Mouse (Mus musculus) lung, postnatal 0 days (tissue): ENCODE measurements around the gene Dpm3. TPM values are rescaled to one million over a fixed set of nuclear protein-coding genes. Genes with fewer than 3 reads are reported as not detected.

Experiments
- ATAC-seq: fragments of 200-750 bp; cut with Nextera tagmentation; 2 replicates; pipeline ENCODE4 v1.8.0; 2017; ENCODE audit warnings: moderate library complexity
- DNase-seq: peaks from one replicate; pipeline ENCODE4 v3.0.0-alpha.2; 2016; ENCODE audit warnings: low spot score
- H3K27ac ChIP-seq: fragments of 300-500 bp; sonication (generic); 2 replicates; pipeline ENCODE4 v1.5.1; 2014; ENCODE audit warnings: antibody characterized with exemption, mild to moderate bottlenecking, low read length, mixed read lengths
- H3K27me3 ChIP-seq: fragments of 300-500 bp; sonication (generic); replicated peaks from 2 replicates; pipeline ENCODE4 v1.6.1; 2014; ENCODE audit warnings: low read length, mixed read lengths; ENCODE audit not compliant: insufficient read depth
- H3K36me3 ChIP-seq: fragments of 300-500 bp; sonication (generic); 2 replicates; pipeline ENCODE4 v1.6.1; 2014; ENCODE audit warnings: low read length, mixed read lengths; ENCODE audit not compliant: insufficient read depth
- H3K4me1 ChIP-seq: fragments of 300-500 bp; sonication (generic); 2 replicates; pipeline ENCODE4 v1.6.1; 2014; ENCODE audit warnings: antibody characterized with exemption, low read depth, low read length, mixed read lengths; ENCODE audit not compliant: insufficient read depth
- H3K4me2 ChIP-seq: fragments of 300-500 bp; sonication (generic); replicated peaks from 2 replicates; pipeline ENCODE4 v1.6.1; 2014; ENCODE audit warnings: low read depth, mild to moderate bottlenecking, low read length, moderate library complexity, mixed read lengths
- H3K4me3 ChIP-seq: fragments of 300-500 bp; sonication (generic); 2 replicates; pipeline ENCODE4 v1.5.1; 2014; ENCODE audit warnings: low read depth, low read length
- H3K9ac ChIP-seq: fragments of 300-500 bp; sonication (generic); replicated peaks from 2 replicates; pipeline ENCODE4 v1.6.1; 2014; ENCODE audit warnings: low read depth, mild to moderate bottlenecking
- H3K9me3 ChIP-seq: fragments of 300-500 bp; sonication (generic); 2 replicates; pipeline ENCODE4 v1.6.1; 2016; ENCODE audit warnings: low read length, mixed read lengths
- CTCF ChIP-seq: IDR thresholded peaks from 2 replicates; pipeline ENCODE4 v1.5.1; 2016; ENCODE audit warnings: antibody characterized with exemption, mild to moderate bottlenecking
- EP300 ChIP-seq: IDR thresholded peaks from 2 replicates; pipeline ENCODE4 v1.6.1; 2016; ENCODE audit warnings: antibody characterized with exemption, mild to moderate bottlenecking, control low read depth
- WGBS: fragments of 180-500 bp; shearing (Covaris S2); extraction: QIAGEN DNeasy Blood & Tissue Kit; methylation state at CpG from one replicate; pipeline ENCODE4 v1.1.7; 2014; 5-methylcytosine and 5-hydroxymethylcytosine counted together
- polyA plus RNA-seq: library from polyadenylated mRNA; unstranded; fragments of >200 nt; fragmentation: Nextera tagmentation; extraction: Ambion mirVana; gene quantifications from 2 replicates; pipeline ENCODE4 v1.2.1, GENCODE M21; 2015

The Dpm3 gene
- polyA plus RNA-seq, 1 experiment from 2014 or later, result 136 TPM

DNA sequence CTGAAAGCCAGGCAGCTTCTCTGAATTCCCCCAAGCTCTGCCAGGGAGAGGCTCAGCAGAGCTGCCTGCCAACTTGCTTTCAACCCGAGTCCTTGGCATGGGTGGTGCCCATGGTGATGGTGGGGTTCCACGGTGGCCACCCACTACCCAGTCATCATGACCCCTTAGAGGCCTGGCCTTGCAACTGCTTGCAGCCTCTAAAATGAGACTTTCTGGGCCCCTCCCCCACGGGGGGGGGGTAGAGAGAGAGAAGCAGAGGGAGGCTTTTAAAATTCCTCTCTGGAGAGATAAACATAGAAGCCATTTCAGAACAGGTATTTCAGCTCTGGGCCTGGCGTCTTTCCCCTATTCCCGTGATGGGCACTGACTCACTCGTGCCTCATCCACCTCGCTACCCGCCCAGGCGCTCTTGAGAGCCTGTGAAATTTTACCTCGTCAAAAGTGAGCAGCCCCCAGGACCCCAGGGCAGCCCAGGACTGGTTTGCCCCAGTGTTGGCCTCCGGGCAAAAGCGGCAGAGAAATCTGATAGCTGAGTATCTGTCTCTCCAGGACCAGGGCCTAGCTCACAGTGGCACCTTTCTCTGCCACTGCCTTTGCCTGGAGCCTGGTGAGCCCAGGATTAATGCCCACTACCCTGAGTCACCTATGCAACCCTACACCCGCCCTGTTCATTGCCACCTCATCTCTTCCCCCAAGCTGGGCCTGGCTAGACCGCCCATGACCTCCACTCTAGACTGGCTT is 18.3 kb downstream of the Dpm3 start:
- ATAC-seq (no peak), DNase-seq (peak; percentile 81)
- Histone ChIP-seq H3K4me2 (peak overlapping the region; percentile 81), H3K27me3 (no peaks in the 10 kb centered on the region), H3K27ac (peak overlapping the region; percentile 97), H3K4me1 (peaks cover 8% of the 10 kb centered on the region; the same call in 1 of the 2 replicates), H3K36me3 (peaks cover 21% of the 10 kb centered on the region), H3K9me3 (no peaks in the 10 kb centered on the region), H3K9ac (peak overlapping the region; percentile 81), H3K4me3 (peak overlapping the region; percentile 76)
- WGBS, result 15% methylated on average over 14 of the region's 14 CpGs
- no peak for TF ChIP-seq EP300
- no peak for TF ChIP-seq CTCF

DNA sequence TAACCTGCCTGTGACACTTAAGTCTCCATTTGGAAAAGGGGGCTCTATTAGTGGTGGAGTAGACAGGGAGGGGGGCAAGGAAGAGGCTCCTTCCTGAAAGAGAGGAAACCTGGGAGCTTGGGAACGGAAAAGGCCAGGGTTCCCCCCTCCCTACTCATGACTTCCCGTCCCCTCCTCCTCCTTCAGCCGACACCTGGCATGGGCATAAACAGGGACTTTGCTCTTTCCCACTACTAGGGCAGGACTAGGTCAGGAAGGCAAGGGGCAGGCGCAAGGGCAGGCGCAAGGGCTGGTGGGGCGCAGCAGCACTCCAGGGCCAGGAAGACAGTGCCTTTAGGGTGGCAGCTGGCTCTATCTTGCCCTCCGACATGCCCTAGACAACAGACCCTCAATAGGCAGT is 18.9 kb downstream of the Dpm3 start:
- peak overlapping the region; percentile 97 for H3K27ac ChIP-seq
- H3K36me3 ChIP-seq, result peaks cover 17% of the 10 kb centered on the region; the same call in 1 of the 2 replicates
- TF ChIP-seq CTCF, result no peak
- peak; percentile 85 for TF ChIP-seq EP300
- H3K4me1 ChIP-seq, result peaks cover 8% of the 10 kb centered on the region; the same call in 1 of the 2 replicates
- WGBS, result 40% methylated on average over 7 of the region's 7 CpGs
- peak overlapping the region; percentile 81 for H3K4me2 ChIP-seq
- DNase-seq (peak; percentile 81), ATAC-seq (peak; percentile 27)
- H3K27me3 ChIP-seq, result no peaks in the 10 kb centered on the region
- H3K9ac ChIP-seq, result peak overlapping the region; percentile 81
- peak overlapping the region; percentile 76 for H3K4me3 ChIP-seq
- H3K9me3 ChIP-seq, result no peaks in the 10 kb centered on the region

DNA sequence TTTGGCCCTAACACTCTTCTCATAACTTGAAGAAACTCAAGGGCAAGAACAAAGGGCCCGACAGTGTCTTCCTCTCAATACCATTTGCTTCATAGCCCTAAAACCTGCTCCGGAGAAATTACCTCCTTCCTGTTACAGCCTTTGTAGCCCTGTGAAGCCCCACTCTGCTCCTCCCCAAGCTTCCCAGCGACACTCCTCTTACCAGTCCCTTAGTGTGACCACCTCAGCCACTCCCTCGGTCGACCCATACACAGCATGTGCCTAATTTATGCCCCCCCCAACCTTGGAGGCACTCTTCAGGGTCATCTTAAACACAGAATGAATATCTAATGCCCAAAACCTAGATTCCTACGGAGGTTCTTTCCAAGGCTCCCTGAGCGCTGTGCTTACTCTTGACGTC is 19.5 kb downstream of the Dpm3 start:
- peak; percentile 33 for DNase-seq
- WGBS, result 15% methylated on average over 8 of the region's 8 CpGs
- Histone ChIP-seq H3K27me3 (no peaks in the 10 kb centered on the region), H3K9me3 (no peaks in the 10 kb centered on the region), H3K36me3 (0 out of 2 replicates have a peak, but pooled peaks cover 12% of the 10 kb centered on the region), H3K4me3 (peak overlapping the region; percentile 76), H3K9ac (peak overlapping the region; percentile 81), H3K27ac (peak overlapping the region; percentile 97), H3K4me1 (peaks cover 8% of the 10 kb centered on the region; the same call in 1 of the 2 replicates), H3K4me2 (peak overlapping the region; percentile 81)
- no peak for TF ChIP-seq EP300
- TF ChIP-seq CTCF, result no peak
- no peak for ATAC-seq

DNA sequence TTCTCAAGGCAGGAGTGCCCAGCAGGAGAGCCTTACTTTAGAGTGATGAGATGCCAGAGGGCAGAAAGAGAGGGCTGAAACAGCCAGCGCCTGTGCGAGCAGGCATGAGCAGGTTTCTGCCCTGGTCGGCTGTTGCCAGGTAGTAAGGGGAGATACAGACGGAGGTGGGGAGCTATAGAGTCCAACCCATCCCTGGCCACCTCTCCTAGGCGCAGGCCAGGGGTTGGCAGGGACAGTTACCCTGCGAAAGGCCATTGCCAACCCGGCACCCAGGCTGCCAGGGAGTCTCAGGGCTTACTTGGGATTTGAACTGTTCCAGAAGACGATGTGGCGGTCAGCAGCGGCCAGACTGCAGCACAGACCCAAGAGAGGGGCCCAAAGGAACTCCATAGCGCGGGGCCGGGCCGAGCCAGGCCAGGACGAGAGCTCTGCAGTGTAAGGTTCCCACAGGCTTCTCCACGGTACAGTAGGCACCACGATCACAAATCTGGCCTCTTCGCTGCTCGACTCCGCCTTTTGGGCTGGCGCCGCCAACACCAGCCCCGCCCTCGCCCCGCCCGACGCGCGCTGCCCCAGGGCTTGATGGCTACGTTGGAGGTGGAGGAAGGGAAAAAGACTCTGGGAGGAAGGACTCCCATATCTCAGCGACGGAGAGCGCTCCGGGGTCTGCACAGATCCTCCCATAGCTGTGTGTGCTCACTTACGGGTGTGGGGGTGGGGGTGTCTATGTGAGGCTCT is 20.2 kb downstream of the Dpm3 start:
- DNase-seq (peak; percentile 95), ATAC-seq (peak; percentile 80)
- no peaks in the 10 kb centered on the region for H3K9me3 ChIP-seq
- H3K27ac ChIP-seq, result peak overlapping the region; percentile 97
- TF ChIP-seq EP300 (0 out of 2 replicates have a peak, but pooled peaks have one; percentile 14), CTCF (no peak)
- H3K9ac ChIP-seq, result peak overlapping the region; percentile 81
- no peaks in the 10 kb centered on the region for H3K27me3 ChIP-seq
- 0 out of 2 replicates have a peak, but pooled peaks cover 12% of the 10 kb centered on the region for H3K36me3 ChIP-seq
- 1% methylated on average over 35 of the region's 35 CpGs for WGBS
- H3K4me2 ChIP-seq, result peak overlapping the region; percentile 81
- peak overlapping the region; percentile 76 for H3K4me3 ChIP-seq
- H3K4me1 ChIP-seq, result peaks cover 8% of the 10 kb centered on the region; the same call in 1 of the 2 replicates

DNA sequence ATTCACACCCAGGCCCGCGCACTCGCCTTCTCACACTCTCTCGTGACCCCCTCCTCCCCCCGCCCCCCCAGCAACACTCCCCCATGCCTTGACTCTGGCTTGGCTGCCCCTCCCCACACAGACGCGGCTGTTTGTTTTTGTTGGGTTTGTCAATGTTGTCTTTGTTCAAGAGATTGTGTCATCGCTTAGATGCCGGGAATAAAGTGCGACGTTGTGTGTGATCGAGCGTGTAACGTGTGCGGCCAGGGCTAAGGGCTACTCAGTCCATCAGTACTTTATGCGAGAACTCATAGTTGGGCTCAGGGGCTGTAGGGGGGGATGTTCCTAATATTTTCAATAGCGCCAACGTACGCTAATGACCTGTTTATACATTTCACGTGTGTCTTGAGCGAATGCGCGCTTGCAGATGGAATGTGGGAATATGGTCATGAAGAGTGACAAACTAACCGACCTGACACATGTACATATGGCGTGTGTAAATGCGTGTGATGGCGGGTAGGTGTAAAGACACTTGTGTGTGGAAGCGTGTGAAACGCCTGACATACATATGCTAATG is 21.0 kb downstream of the Dpm3 start:
- no peaks in the 10 kb centered on the region for H3K27me3 ChIP-seq
- peak; percentile 42 for ATAC-seq
- H3K4me2 ChIP-seq, result peak overlapping the region; percentile 81
- under 1% methylated on average over 29 of the region's 29 CpGs for WGBS
- H3K4me1 ChIP-seq, result peaks cover 8% of the 10 kb centered on the region; the same call in 1 of the 2 replicates
- TF ChIP-seq CTCF (peak; percentile 12), EP300 (no peak)
- H3K9ac ChIP-seq, result peak overlapping the region; percentile 81
- peak; percentile 89 for DNase-seq
- H3K9me3 ChIP-seq, result no peaks in the 10 kb centered on the region
- H3K4me3 ChIP-seq, result peak overlapping the region; percentile 76
- H3K36me3 ChIP-seq, result 0 out of 2 replicates have a peak, but pooled peaks cover 11% of the 10 kb centered on the region
- peak overlapping the region; percentile 97 for H3K27ac ChIP-seq
